Mouse (Mus musculus) C2C12 (cell line): ENCODE measurements at regions not wholly inside any gene's neighbourhood (a gene's known extent, or its start where the extent isn't known, plus 50 kb on each side); places are given as distances from the start of the nearest gene placed in this dataset.

Experiments
- CTCF ChIP-seq: IDR thresholded peaks from one replicate; pipeline ENCODE4 v1.5.1; 2011; ENCODE audit not compliant: control insufficient read depth, insufficient read depth, insufficient read length
- MAX ChIP-seq: IDR thresholded peaks from one replicate; pipeline ENCODE4 v1.6.1; 2011; ENCODE audit warnings: mild to moderate bottlenecking, control low read depth
- MYOD1 ChIP-seq: IDR thresholded peaks from one replicate; pipeline ENCODE4 v1.6.1; 2011; ENCODE audit warnings: low read depth; ENCODE audit not compliant: control insufficient read depth, insufficient read length
- MYOG ChIP-seq: IDR thresholded peaks from one replicate; pipeline ENCODE4 v1.6.1; 2011; ENCODE audit not compliant: control insufficient read depth, insufficient read length; ENCODE audit errors: extremely low read depth
- USF1 ChIP-seq: IDR thresholded peaks from one replicate; pipeline ENCODE4 v1.6.1; 2011; ENCODE audit warnings: low read depth, mild to moderate bottlenecking, control low read depth, moderate library complexity

DNA sequence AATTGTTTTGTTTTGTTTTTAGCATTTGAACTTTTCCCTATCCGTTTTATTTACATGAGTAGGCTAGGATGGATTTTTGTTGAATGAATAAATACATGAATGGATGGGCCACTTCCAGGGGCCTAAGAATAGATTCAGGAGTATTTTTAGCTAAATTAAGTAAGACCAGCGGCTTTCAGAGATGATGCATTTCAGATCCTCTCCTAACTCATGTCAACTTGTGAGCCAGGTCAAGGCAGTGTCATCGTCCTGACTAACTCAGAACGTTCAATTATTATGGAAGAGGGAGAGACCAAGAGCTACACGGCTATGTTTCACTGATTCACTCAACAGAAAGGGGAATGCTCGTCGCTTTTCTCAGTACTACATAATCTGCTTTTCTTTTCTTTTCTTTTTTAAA lies 75.5 kb upstream of the Tsc22d2 start:
- TF ChIP-seq CTCF (no peak), MAX (no peak), MYOG (no peak), USF1 (no peak), MYOD1 (no peak)
